Mouse (Mus musculus): ENCODE results near the gene Lamtor3. TPM values are rescaled to one million over a fixed set of nuclear protein-coding genes. Genes with fewer than 3 reads are reported as not detected.
A peak's percentile ranks its signal among the peaks of the same experiment; 100 is the strongest.
"Not testable (repeated sequence)": the region's sequence is repeated elsewhere in the genome, so short reads cannot be mapped to it uniquely, and the experiment has no call there.

Gene Lamtor3
- total RNA-seq (2022), result 10 to 100 TPM; 60.2 to 72.0 (median 65.2) TPM

DNA sequence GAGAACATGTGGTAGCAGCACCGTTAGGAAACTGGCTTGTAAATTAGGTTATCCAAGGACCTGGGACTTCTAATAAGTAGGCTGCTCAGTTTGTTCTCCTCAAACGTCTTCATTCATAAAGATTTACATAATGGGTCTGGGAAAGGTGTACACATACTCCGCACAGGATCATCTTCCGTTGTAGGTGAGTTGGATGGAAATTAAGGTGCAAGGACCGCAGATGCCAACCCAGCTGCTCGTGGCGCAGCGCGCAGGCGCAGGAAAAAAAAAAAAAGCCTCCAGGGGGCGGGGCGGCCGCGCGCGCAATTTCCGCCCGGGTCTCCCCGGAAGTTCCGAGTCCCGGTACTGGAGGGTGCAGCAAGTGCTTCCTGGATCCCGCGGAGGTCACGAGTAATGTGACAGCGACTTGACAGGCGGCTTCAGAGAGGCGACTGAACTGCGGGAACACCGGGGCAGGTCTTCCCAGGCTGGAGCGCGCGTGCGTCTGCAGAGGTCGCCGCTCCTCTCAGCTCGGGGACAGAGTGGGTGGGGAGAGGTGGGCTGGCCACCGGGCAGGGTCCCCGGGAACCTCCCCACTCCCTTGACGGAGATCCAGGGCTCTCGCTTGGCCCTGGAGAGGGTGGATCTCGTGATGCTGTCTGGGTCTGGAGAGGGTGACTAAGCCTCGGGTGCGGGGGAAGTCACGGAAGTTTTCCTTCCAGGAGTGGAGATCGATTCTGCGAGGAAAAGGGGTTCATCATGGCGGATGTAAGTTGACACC lies at the start of gene Lamtor3:
Gene Lamtor3, plus strand, starts transcription at position 335 of the 760 bp plus-strand sequence.
- peak; percentile 83 to 87 for DNase-seq (ENCODE audit: low spot score in 2 of 2)

- DNase-seq (ENCODE audit: low spot score in 2 of 2), result no peak
Observed at GRCm38 (mm10) chr3:137869395-137869794, 48.9 kb upstream of the Lamtor3 start.

- DNase-seq (ENCODE audit: low spot score in 2 of 2), result no peak
Observed at GRCm38 (mm10) chr3:137879313-137879712, 39.0 kb upstream of the Lamtor3 start.

DNA sequence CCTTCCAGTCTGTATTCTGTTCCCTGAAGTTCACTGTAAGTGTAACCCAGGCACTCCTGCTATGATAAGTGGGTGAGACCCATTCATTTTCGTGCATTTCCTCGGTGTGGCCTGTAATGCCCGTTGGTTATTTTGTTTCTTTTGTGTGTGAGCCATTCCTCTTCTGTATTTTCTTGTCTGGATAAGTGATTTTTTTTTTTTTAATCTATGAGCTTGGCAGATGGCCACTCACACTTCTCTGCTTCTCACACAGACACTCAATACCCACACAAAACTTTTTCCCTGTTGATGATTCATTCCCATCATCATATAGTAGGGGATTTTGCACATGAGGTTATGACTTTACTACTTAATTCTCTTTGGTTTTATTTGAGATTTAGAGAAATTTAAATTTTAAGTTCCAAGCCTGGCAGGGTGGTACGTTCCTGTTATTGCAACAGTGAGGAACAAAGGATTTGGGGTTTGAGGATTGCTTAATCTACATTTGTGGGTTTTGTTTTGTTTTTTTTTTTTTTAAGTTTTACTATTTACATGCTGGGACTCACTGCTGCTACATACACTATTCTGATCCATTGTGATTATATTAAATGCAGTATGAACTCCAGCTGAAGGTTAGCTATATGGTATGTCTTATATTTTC lies 38.1 kb upstream of the Lamtor3 start:
- no peak for DNase-seq (ENCODE audit: low spot score in 2 of 2)

- no peak for DNase-seq (ENCODE audit: low spot score in 2 of 2)
Observed at GRCm38 (mm10) chr3:137881093-137881492, 37.2 kb upstream of the Lamtor3 start.

DNA sequence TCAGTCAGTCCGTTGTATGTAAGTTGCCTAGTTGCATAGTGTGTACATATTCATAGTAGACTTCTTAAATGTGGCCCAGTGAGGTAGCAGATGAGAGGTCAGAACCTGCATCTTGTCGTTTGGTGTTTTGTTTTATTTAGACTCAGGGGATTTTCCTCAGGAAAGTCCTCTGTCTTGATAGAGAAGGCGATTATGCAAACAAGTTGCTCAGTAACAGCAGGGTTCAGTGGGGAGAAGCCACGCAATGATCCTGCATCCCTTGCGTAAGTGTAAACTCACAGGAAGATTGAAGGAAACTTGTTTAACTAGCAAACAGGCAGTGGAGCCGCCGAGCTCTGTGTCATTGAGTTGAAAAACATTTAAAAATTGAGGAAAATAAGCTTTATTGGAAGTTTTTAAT lies 30.3 kb upstream of the Lamtor3 start:
- no peak for DNase-seq (ENCODE audit: low spot score in 2 of 2)

DNA sequence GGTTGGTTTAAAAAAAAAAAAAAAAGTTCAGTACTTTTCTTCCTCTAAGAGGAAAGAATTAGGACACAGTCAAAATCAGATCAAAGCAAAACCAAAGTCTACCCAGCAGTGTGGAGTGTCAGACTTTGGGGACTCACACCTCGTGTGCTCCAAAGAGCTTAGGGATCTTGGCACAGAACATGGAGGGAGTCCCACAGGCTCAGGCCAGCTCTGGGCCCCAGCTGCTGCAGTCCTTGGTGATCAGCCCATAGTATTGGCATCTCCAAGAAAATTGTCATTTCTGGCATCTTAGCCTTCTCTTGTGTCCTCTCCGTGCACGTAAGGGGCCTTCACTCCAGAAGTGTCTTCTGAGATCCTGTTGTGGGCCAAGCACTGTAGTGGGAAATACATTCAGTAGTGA lies 27.2 kb upstream of the Lamtor3 start:
- no peak for DNase-seq (ENCODE audit: low spot score in 2 of 2)

- no peak for DNase-seq (ENCODE audit: low spot score in 2 of 2)
Observed at GRCm38 (mm10) chr3:137892118-137892517, 26.2 kb upstream of the Lamtor3 start.

GRCm38 (mm10) chr3:137893789-137894188 lies 24.5 kb upstream of the Lamtor3 start:
- no peak for DNase-seq (ENCODE audit: low spot score in 2 of 2)

GRCm38 (mm10) chr3:137895196-137895595 lies 23.1 kb upstream of the Lamtor3 start:
- DNase-seq (ENCODE audit: low spot score in 2 of 2), result no peak

- DNase-seq (ENCODE audit: low spot score in 2 of 2), result no peak
Observed at GRCm38 (mm10) chr3:137896386-137896785, 21.9 kb upstream of the Lamtor3 start.

DNA sequence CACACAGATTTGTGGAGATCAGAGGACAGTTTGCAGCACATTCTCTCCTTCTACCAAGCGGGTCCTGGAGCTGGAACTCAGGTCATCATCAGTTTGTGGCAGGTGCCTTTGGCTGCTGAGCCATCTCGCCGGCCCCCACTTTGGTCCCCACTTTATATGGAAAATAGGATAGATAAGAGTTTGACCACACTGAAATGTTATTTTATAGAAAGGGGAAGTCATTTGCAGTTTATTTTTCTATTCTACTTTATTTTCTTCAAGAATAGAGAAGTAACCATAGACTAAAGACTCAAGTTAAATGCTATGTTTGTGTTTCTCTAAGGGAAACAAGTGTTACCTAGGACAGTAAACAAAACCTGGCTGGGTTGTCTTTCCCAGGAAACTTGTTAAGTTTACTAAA lies 21.4 kb upstream of the Lamtor3 start:
- DNase-seq (ENCODE audit: low spot score in 2 of 2), result no peak

DNA sequence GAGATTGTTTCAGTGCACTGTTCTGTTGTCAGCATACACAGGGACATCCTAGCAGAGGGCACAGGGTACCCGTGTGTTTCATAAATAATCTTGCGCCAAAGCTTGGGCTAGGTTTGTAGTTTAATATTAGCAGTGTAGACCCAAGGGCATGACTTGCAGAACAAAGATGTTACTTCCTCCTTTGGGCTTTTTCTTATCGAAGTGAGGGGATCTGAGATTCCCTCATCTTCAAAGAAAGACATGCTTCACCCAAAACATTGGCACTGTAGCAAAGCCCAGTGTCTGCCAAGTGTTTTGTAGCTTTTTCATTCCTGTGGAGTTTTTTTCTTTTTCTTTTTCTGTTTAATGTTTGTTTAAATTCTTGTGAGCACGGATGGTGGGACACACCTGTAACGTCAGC lies 20.6 kb upstream of the Lamtor3 start:
- DNase-seq (ENCODE audit: low spot score in 2 of 2), result no peak

DNA sequence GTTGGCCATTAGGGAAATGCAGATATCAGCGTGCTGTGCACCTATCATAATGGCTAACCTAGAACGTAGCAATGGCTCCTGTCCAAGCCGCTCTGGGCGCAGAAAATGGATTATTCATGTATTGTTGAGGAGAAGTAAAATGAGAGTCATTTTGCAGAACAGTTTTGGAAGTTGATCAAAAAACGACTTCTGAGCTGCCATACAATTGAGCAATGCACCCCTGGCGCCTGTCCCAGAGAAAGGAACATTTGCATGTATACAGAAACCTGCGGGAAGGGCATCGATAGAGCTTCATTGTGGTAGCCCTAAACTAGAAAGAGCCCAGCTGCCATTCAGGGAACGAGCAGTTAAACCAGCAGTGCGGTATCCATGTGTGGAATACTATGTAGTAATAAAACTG lies 18.2 kb upstream of the Lamtor3 start:
- peak in 1 of 2 experiments; percentile 30 for DNase-seq (ENCODE audit: low spot score in 2 of 2)

DNA sequence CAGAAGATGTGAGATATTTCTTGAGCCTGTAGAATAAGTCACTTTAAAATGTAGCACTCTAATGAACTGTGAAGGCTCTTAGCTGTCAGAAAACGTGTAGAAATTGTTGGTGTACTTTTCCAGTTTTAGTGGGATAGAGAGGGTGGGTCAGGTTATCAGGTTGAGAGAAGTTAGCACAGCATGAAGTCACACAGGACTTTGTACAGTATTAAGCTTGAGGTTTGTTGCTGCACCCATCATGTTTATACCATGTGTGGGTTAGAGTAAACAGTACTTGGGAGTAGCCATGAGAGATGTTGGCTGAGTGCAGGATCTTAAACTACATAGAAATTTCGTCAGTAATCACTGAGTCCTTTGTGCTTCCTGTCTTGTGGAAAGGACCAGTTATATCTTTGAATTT lies 5.2 kb upstream of the Lamtor3 start:
- DNase-seq (ENCODE audit: low spot score in 2 of 2), result no peak

- not testable (repeated sequence) for DNase-seq (ENCODE audit: low spot score in 2 of 2)
Observed at GRCm38 (mm10) chr3:137914567-137914966, 3.7 kb upstream of the Lamtor3 start.

DNA sequence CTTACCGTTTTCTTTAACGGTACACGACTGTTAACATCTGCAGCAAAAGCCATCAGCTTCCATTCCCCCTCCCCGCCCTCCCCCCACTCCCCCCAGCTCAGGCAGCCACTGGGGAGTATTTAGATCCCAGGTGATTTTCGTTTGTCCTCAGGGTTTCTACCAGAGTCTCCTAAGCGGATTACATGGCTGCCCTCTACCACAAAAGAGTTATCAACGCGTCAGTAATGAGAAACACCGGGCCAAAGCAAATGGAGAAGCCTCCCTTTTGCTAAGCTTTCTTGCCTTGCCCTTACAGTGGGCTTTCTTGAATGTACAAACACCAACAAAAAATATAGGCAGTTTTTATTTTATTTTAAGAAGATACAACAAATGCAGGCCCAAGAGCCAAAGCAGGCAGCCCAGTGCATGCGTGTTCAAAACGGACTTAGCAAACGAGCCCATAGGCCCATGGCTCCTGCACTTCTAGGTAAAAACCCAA lies 573 bp upstream of the Lamtor3 start:
- DNase-seq (ENCODE audit: low spot score in 2 of 2), result no peak

GRCm38 (mm10) chr3:137918932-137919311 lies 616 bp downstream of the Lamtor3 start:
- DNase-seq (ENCODE audit: low spot score in 2 of 2), result no peak

DNA sequence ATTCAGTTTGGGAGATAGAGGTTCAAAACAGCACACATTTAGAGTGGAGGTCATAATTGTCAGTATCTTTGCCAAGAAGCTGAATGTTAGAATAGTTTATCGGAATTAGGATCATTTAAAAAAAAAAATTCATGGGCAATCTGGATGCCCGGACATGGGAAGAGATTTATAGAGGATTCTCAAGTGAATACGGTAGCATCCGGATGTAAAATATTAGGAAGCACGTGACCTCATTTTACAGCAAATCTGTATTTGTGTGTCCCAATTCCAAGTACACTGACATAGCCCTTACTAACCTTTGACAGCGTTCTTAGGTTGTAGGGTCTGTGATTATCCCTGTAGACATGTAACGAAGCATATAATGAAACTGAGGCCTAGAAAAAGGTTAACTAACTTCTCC lies 1.1 kb downstream of the Lamtor3 start:
- no peak for DNase-seq (ENCODE audit: low spot score in 2 of 2)

DNA sequence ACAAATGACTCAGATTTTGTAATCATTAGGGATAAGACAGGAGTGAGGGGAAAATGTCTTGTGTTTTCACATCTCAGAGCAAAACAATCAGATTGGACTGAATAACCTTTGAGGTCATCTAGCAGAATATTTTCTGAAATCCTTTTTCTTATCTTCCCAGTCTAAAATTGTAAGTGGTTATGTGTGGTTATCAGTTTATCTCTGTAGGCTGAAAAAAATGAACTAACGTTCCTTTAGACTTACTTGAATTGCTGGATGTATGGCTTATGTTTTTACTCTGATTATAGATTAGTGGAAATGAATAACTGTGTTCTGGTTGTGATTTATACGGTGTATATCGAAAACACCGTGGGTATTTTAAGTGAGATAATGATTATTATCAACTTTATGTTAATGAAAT lies 2.3 kb downstream of the Lamtor3 start:
- no peak for DNase-seq (ENCODE audit: low spot score in 2 of 2)

- DNase-seq (ENCODE audit: low spot score in 2 of 2), result no peak
Observed at GRCm38 (mm10) chr3:137927010-137927409, 8.7 kb downstream of the Lamtor3 start.

- DNase-seq (ENCODE audit: low spot score in 2 of 2), result no peak
Observed at GRCm38 (mm10) chr3:137929940-137930339, 11.6 kb downstream of the Lamtor3 start.

DNA sequence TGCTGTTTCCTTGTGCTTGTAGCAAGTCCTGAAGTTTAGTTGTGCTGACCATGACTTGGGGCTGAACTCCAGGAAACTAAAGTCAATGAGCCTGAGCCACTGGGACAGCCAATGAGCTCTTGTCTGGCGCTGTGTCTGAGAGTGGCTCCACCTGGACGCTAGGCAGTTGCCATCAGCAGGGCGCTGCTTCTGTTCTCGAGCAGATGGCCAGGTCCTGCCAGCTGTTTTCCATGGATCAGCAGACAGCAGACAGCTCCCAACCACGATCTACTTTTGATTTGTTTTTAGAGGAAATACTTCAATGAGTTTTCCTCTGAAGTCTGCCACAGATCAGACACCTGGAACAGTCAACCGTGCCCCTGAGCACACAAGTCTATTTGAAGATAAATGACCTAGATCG lies 14.4 kb downstream of the Lamtor3 start:
- DNase-seq (ENCODE audit: low spot score in 2 of 2), result no peak
